Mouse (Mus musculus) thymus, postnatal 10 days (tissue): ENCODE measurements around the gene Csad.
"Not testable (repeated sequence)": the region's sequence is repeated elsewhere in the genome, so short reads cannot be mapped to it uniquely, and the experiment has no call there.

ENCODE experiments used
- DNase-seq, 2 experiments: peaks; one replicate each; pipeline ENCODE4 v3.0.0; 2021; ENCODE audit warnings: low spot score in 2 of 2

Gene Csad

DNA sequence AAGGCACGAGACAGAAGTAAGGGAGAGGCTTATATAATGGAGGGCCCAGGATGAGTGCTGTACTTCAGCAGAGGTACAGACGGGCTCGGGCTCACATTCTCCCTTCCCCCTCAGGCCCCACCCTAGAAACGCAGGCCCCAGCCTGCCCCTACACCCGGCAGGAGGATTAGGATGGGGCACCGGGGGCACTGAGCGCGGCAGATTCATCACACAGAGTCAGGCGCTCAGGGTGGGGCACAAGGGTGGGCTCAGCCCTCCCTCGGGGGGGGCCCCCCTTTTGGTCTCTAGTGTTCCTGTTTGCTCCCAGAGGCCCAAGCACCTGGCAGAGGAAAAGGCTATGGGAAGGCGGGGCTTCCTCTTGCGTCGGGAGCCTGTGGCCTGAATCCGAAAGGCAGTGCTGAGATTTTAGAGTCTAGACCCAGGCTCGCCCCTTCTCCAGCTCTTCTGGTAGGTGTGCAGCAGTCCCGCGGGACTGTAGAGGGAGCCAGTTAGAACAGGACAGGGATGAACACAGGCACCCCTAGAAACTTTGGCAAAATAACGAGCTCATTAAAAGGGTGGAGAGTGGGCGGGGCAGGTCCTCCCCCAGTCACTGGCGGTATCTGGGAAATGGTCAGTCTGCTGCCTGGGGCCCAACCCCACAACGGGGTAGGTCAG is 31.0 kb upstream of the Csad start:
- DNase-seq = no peak

- DNase-seq = no peak
These were observed 29.4 kb upstream of the Csad start for GRCm38 (mm10) chr15:102233896-102234295.

GRCm38 (mm10) chr15:102232764-102233163 is 28.2 kb upstream of the Csad start:
- no peak for DNase-seq

- DNase-seq = peak; percentile 74 to 77
These were observed 27.2 kb upstream of the Csad start, which contains the start of gene Itgb7 for GRCm38 (mm10) chr15:102231748-102232147. Gene Itgb7 (minus strand): TSS chr15:102231944.

DNA sequence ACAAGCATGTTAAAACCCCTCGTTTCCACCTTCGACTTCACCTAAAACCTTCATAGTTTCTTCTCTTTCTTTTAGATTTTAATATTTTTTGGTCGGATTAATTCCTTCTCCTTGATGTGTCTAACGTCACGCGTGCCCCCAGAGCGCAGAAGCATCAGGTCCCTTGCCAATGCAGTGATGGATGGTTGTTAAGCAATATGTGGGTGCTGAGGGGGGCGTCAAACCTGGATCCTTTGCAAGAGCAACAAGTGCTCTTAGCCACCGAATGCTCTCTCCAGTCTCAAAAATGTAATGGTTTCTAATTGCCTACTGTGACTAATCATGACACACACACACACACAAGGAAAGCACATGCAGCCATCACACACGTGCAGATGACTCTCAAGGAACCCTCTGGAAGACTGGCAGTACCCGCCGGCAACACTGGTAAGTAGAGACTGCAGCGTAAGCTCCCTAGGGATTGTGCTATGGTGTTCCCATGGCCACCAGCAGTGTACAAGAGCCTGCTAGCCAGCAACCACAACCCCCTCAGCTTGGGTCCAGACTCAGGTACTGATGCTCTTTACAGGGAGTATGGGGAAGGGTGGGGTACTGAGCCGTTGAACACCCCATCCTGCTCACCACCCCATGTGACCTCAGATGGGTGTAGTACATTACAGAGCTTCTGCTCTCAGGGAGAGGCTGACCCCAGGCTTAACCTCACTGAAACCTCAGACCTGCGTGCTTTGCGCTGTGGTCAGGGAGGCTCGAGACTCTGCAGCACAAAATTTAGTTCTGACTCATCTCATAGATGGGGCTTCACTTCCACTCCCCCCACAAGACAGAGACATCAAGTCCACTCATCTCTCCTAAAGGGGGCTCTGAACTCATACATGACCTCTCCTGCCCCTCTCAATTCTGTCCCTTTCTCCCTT is 26.1 kb upstream of the Csad start:
- DNase-seq = no peak

DNA sequence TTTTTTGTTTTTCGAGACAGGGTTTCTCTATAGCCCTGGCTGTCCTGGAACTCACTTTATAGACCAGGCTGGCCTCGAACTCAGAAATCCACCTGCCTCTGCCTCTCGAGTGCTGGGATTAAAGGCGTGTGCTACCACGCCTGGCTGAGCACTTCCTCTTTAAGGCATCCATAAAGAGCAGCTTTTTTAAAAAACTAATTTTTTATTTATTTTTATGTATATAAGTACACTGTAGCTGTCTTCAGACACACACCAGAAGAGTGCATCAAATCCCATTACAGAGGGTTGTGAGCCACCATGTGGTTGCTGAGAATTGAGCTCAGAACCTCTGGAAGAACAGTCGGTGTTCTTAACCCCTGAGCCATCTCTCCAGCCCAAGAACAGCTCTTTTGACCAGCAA is 21.1 kb upstream of the Csad start:
- DNase-seq = not testable (repeated sequence)

GRCm38 (mm10) chr15:102224992-102225617 is 20.6 kb upstream of the Csad start:
- DNase-seq = peak; percentile 66 to 71

DNA sequence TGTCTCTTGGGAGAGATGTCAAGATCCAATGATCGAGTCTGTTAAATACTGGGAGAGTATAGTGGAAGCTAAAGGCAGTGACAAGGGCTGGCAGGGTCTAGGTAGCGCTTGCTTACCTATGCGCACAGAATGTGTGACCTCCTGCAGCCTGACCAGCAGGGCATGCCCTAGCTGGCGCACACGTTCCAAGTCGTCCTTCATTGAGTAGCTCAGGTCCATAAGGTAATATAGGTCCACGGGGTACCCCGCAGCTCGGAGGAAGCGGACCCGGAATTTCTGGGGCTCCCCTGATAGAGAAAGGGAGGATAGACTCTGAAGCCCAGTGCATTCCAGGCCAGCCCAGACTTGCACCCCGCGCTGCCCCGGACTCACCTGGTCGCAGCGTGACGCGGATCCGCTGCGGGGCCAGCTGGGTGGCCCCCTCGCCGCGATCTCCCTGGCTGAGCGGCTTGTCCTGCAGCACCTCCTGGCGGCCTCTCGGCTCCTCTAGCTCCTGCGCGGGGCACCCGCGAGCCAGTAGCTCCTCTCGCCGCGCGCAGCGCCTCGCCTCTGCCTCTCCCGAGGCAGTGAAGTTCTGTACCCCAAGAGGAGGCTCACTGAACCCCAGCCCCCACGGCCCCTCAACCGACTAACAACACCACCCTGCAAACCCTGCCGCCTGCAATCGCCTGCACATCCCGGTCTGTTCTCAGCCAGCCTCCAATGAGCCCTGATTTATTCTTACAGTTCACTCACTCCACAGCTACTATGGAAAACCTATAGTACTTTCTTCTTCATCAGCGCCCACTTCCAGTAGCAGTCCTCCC is 19.9 kb upstream of the Csad start:
- peak; percentile 85 to 91 for DNase-seq

- DNase-seq = no peak
These were observed 17.9 kb upstream of the Csad start for GRCm38 (mm10) chr15:102222386-102222785.

GRCm38 (mm10) chr15:102217325-102217724 is 12.8 kb upstream of the Csad start:
- no peak for DNase-seq

DNA sequence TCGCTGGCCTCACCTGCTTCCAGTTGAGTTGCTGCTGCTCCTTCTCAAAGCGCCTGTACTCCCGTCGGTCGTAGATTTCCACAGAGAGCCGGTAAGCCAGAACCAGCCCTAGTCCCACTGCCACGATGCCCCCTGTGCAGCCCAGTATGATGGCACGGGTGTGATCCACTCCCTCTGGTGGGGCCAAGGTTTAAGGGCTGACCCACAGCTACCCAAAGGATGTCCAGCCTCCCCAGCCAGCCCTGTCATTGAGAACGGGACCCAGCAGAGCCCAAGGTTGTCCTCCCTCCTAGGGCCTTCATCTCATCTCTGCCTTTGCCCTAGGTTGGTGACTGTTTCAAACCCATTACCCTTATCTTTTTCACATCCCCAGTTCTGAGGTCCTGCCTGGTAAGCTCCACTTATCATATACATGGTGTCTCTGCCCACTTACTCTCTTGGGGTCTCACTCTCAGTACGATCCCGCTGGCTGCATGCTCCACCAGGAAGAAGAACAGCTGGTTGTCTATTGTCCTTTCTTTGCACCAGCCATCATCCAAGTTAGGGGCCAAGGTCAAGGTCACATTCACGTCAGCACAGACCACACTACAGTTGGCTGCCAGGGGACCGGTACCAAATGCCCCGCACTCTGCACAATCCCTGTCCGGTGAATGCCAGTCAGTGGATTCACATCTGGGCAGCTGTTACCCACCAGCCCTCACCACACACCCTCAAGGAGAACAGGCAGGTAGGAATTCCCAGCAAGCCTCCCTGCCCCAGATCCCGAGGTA is 12.1 kb upstream of the Csad start:
- no peak for DNase-seq

GRCm38 (mm10) chr15:102215624-102216023 is 11.1 kb upstream of the Csad start:
- DNase-seq = no peak

GRCm38 (mm10) chr15:102214132-102214531 is 9.6 kb upstream of the Csad start:
- no peak for DNase-seq

DNA sequence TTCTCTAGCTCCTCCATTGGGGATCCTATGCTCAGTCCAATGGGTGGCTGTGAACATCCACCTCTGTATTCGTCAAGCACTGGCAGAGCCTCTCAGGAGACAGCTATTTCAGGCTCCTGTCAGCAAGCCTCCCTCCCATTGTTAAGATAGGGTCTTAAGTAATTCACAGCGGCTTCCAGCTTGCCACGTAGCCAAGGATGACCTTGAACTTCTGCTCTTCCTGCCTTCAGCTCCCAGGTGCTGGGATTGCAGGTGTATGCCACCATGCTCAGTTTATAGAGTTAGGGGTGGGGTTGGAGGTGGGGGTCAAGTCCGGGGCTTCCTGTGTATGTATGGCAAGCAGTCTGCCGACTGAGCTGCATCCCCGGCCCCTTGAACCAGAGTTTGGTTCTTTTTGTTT is 7.4 kb upstream of the Csad start:
- no peak for DNase-seq

GRCm38 (mm10) chr15:102210816-102211215 is 6.3 kb upstream of the Csad start:
- no peak for DNase-seq

- DNase-seq = no peak
These were observed 4.6 kb upstream of the Csad start for GRCm38 (mm10) chr15:102209114-102209513.

GRCm38 (mm10) chr15:102208092-102208561 is 3.6 kb upstream of the Csad start:
- no peak for DNase-seq

GRCm38 (mm10) chr15:102207351-102207750 is 2.8 kb upstream of the Csad start:
- DNase-seq = no peak

- no peak for DNase-seq
These were observed 1.3 kb upstream of the Csad start for GRCm38 (mm10) chr15:102205779-102206178.

DNA sequence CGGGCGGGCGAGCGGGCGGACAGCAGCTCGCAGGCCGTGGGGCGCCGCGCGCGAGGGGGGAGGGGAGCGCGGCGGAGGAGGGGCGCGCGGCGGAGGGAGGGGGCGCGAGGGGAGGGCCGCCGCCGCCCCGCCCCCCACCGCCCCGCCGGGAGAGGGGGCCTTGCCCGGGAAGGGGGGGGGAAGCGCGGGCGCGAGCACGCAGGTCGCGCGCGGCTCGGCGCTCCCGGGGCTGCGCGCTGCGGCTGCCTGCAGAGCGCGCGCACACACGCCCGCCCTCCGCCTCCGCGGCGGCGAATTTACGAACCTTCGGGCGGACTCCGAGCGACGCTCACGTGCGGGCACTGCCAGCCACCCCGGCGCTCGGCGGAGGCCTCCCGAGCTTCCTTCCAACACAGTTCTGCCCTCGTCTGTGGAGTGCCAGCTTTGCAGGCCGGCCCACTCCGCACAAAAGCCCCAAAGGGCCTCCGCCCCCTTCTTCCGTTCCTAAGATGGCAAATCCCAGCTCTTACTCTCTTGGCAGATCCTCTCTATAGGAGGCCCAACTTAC is 616 bp downstream of the Csad start:
- peak; percentile 66 to 70 for DNase-seq
